Mouse (Mus musculus) kidney, embryonic 15.5 days (tissue): ENCODE results near the gene Csrnp2. TPM values are rescaled to one million over a fixed set of nuclear protein-coding genes. Genes with fewer than 3 reads are reported as not detected.
"Not testable (repeated sequence)": the region's sequence is repeated elsewhere in the genome, so short reads cannot be mapped to it uniquely, and the experiment has no call there.

ENCODE experiments used
- ATAC-seq: fragments of 200-750 bp; cut with Nextera tagmentation; replicated peaks from 2 replicates; pipeline ENCODE4 v1.8.0; 2017; ENCODE audit warnings: moderate TSS enrichment; ENCODE audit not compliant: low FRiP score
- H3K27ac ChIP-seq: fragments of 300-500 bp; sonication (generic); 2 replicates; pipeline ENCODE4 v1.5.1; 2015; ENCODE audit warnings: mild to moderate bottlenecking, inconsistent platforms
- H3K27me3 ChIP-seq: fragments of 300-500 bp; sonication (generic); 2 replicates; pipeline ENCODE4 v1.6.1; 2015; ENCODE audit warnings: inconsistent platforms
- H3K36me3 ChIP-seq: fragments of 300-500 bp; sonication (generic); 2 replicates; pipeline ENCODE4 v1.6.1; 2015; ENCODE audit warnings: inconsistent platforms
- H3K4me1 ChIP-seq: fragments of 300-500 bp; sonication (generic); 2 replicates; pipeline ENCODE4 v1.6.1; 2015; ENCODE audit warnings: inconsistent platforms
- H3K4me2 ChIP-seq: fragments of 300-500 bp; sonication (generic); 2 replicates; pipeline ENCODE4 v1.6.1; 2015; ENCODE audit warnings: moderate library complexity, mild to moderate bottlenecking, inconsistent platforms
- H3K4me3 ChIP-seq: fragments of 300-500 bp; sonication (generic); replicated peaks from 2 replicates; pipeline ENCODE4 v1.5.1; 2015; ENCODE audit warnings: mild to moderate bottlenecking, inconsistent platforms
- H3K9ac ChIP-seq: fragments of 300-500 bp; sonication (generic); 2 replicates; pipeline ENCODE4 v1.6.1; 2015; ENCODE audit warnings: mild to moderate bottlenecking, inconsistent platforms
- H3K9me3 ChIP-seq: fragments of 300-500 bp; sonication (generic); replicated peaks from 2 replicates; pipeline ENCODE4 v1.6.1; 2016; ENCODE audit warnings: inconsistent platforms
- WGBS: fragments of 180-500 bp; shearing (Covaris S2); methylation state at CpG from one replicate; pipeline ENCODE4 v1.1.7; 2015; ENCODE audit warnings: mixed read lengths; 5-methylcytosine and 5-hydroxymethylcytosine counted together
- polyA plus RNA-seq: library from polyadenylated mRNA; unstranded; fragments of >200 nt; fragmentation: Nextera tagmentation; extraction: Ambion mirVana; gene quantifications from 2 replicates; pipeline ENCODE4 v1.2.1, GENCODE M21; 2015

The Csrnp2 gene
- polyA plus RNA-seq, 1 experiment from 2014 or later = 16.9 TPM

- Histone ChIP-seq H3K4me1 (no peaks in the 10 kb centered on the region), H3K4me2 (no peak overlapping the region), H3K4me3 (no peak overlapping the region), H3K9ac (no peak overlapping the region), H3K36me3 (peaks cover 95% of the 10 kb centered on the region), H3K27me3 (no peaks in the 10 kb centered on the region), H3K27ac (no peak overlapping the region), H3K9me3 (no peaks in the 10 kb centered on the region)
- no peak for ATAC-seq
- WGBS = 88% methylated on average over 11 of the region's 11 CpGs
Measured at GRCm38 (mm10) chr15:100510072-100510471, 14.8 kb upstream of the Csrnp2 start.

GRCm38 (mm10) chr15:100508454-100509167 lies 13.3 kb upstream of the Csrnp2 start:
- Histone ChIP-seq H3K4me2 (no peak overlapping the region), H3K27me3 (no peaks in the 10 kb centered on the region), H3K36me3 (peaks cover 97% of the 10 kb centered on the region), H3K4me3 (no peak overlapping the region), H3K27ac (no peak overlapping the region), H3K4me1 (no peaks in the 10 kb centered on the region), H3K9me3 (no peaks in the 10 kb centered on the region), H3K9ac (no peak overlapping the region)
- WGBS = 81% methylated on average over 13 of the region's 13 CpGs
- no peak for ATAC-seq

GRCm38 (mm10) chr15:100499506-100499905 lies 4.2 kb upstream of the Csrnp2 start:
- H3K4me2 ChIP-seq, H3K4me1 ChIP-seq, H3K4me3 ChIP-seq, H3K9ac ChIP-seq, H3K27me3 ChIP-seq, H3K27ac ChIP-seq, H3K9me3 ChIP-seq, ATAC-seq: not testable (repeated sequence)
- peaks cover 22% of the 10 kb centered on the region for H3K36me3 ChIP-seq
- 45% methylated on average over 8 of the region's 8 CpGs for WGBS

DNA sequence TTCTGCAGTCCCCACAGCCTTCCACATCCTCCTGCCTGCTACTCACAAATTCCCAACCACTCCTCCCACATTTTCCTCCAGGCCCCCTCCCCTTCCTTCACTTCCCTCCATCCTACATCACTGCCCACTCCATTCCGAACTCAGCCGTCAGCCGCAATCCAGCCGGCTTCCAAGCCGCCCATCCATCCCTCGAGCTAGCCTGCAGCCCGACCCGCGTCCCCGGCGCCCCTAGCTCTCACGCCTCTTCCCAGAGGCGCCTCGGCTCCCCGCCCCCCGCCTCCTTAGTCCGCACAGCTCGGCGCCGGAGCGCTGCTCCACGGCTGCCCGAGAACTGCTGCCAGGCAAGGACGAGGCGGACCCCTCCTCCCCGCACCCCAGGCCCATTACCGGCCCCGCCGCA lies 641 bp downstream of the Csrnp2 start:
- Histone ChIP-seq H3K4me3 (peak overlapping the region; percentile 63), H3K27me3 (no peaks in the 10 kb centered on the region), H3K9ac (peak overlapping the region; percentile 79), H3K4me2 (peak overlapping the region; percentile 90), H3K9me3 (no peaks in the 10 kb centered on the region), H3K36me3 (peaks cover 2% of the 10 kb centered on the region; the same call in 1 of the 2 replicates), H3K27ac (peak overlapping the region; percentile 94), H3K4me1 (peaks cover 50% of the 10 kb centered on the region)
- under 1% methylated on average over 27 of the region's 29 CpGs for WGBS
- peak; percentile 82 for ATAC-seq

- Histone ChIP-seq H3K4me1 (peaks cover 72% of the 10 kb centered on the region), H3K27me3 (no peaks in the 10 kb centered on the region), H3K36me3 (peaks cover 21% of the 10 kb centered on the region), H3K9me3 (no peaks in the 10 kb centered on the region), H3K4me2 (no peak overlapping the region), H3K9ac (no peak overlapping the region), H3K4me3 (no peak overlapping the region), H3K27ac (no peak overlapping the region)
- WGBS = 67% methylated on average over 9 of the region's 9 CpGs
- ATAC-seq = no peak
Measured at GRCm38 (mm10) chr15:100491966-100492365, 3.3 kb downstream of the Csrnp2 start.

GRCm38 (mm10) chr15:100489263-100489662 lies 6.0 kb downstream of the Csrnp2 start:
- 44% methylated on average over 15 of the region's 15 CpGs for WGBS
- ATAC-seq = peak; percentile 69
- H3K4me3 ChIP-seq = no peak overlapping the region
- no peak overlapping the region for H3K9ac ChIP-seq
- peaks cover 48% of the 10 kb centered on the region for H3K36me3 ChIP-seq
- peaks cover 74% of the 10 kb centered on the region for H3K4me1 ChIP-seq
- H3K27ac ChIP-seq = peak overlapping the region; percentile 76
- no peaks in the 10 kb centered on the region for H3K9me3 ChIP-seq
- no peaks in the 10 kb centered on the region for H3K27me3 ChIP-seq
- H3K4me2 ChIP-seq = peak overlapping the region; percentile 24

DNA sequence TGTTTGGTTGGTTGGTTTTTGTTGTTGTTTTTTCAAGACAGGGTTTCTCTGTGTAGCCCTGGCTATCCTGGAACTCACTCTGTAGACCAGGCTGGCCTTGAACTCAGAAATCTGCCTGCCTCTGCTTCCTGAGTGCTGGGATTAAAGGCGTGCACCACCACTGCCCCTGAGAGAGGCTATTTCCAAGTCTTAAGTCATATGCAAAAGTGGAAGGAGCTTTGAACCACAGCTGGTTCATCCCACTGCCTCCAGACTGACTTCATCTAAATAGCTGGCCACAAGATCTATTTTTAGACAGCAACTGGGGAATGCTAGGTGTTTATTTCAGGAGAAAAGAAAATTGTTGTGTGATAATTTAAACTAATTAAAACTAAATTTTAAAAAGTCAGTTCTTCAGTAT lies 7.0 kb downstream of the Csrnp2 start:
- H3K9ac ChIP-seq, H3K9me3 ChIP-seq, ATAC-seq, H3K4me2 ChIP-seq, H3K27me3 ChIP-seq, H3K4me3 ChIP-seq: not testable (repeated sequence)
- Histone ChIP-seq H3K4me1 (peaks cover 64% of the 10 kb centered on the region), H3K27ac (peak overlapping the region; percentile 76; the same call in 1 of the 2 replicates), H3K36me3 (peaks cover 57% of the 10 kb centered on the region)
- WGBS = 95% methylated on average over 1 of the region's 1 CpGs

GRCm38 (mm10) chr15:100487050-100487449 lies 8.2 kb downstream of the Csrnp2 start:
- H3K36me3 ChIP-seq = peaks cover 69% of the 10 kb centered on the region
- 60% methylated on average over 2 of the region's 2 CpGs for WGBS
- peak overlapping the region; percentile 52; the same call in 1 of the 2 replicates for H3K27ac ChIP-seq
- H3K4me1 ChIP-seq = peaks cover 57% of the 10 kb centered on the region
- no peak overlapping the region for H3K9ac ChIP-seq
- no peak overlapping the region for H3K4me2 ChIP-seq
- no peak for ATAC-seq
- H3K27me3 ChIP-seq = no peaks in the 10 kb centered on the region
- H3K4me3 ChIP-seq = no peak overlapping the region
- H3K9me3 ChIP-seq = no peaks in the 10 kb centered on the region

DNA sequence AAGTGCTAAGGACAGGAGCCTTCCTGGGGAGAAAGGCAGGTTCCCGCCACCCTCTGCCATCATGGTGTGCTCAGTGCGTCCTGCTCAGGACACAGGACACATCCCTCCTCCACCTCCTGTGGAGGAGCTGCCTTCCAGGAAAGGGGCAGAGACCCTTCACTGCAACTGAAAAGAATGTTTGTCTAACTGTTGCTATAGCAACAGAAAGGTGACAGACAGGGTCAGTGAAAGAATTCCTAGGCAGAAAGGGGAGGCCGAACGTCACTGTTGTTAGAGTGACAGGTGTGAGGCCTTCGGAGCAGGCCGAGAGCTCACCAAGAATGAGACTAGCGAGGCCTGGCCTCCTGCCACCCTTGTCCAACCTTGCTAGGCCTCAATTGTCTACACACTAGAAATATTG lies 8.8 kb downstream of the Csrnp2 start:
- ATAC-seq = 0 out of 2 replicates have a peak, but pooled peaks have one; percentile 22
- H3K9ac ChIP-seq = no peak overlapping the region
- no peak overlapping the region for H3K4me2 ChIP-seq
- no peaks in the 10 kb centered on the region for H3K9me3 ChIP-seq
- no peaks in the 10 kb centered on the region for H3K27me3 ChIP-seq
- no peak overlapping the region for H3K4me3 ChIP-seq
- H3K36me3 ChIP-seq = peaks cover 75% of the 10 kb centered on the region
- 26% methylated on average over 7 of the region's 7 CpGs for WGBS
- H3K4me1 ChIP-seq = peaks cover 51% of the 10 kb centered on the region
- H3K27ac ChIP-seq = peak overlapping the region; percentile 52; the same call in 1 of the 2 replicates

- WGBS = 85% methylated on average over 3 of the region's 3 CpGs
- H3K27ac ChIP-seq = no peak overlapping the region
- ATAC-seq = no peak
- peaks cover 44% of the 10 kb centered on the region for H3K4me1 ChIP-seq
- peaks cover 83% of the 10 kb centered on the region for H3K36me3 ChIP-seq
- no peak overlapping the region for H3K4me2 ChIP-seq
- no peak overlapping the region for H3K9ac ChIP-seq
- no peaks in the 10 kb centered on the region for H3K27me3 ChIP-seq
- H3K4me3 ChIP-seq = no peak overlapping the region
- no peaks in the 10 kb centered on the region for H3K9me3 ChIP-seq
Measured at GRCm38 (mm10) chr15:100485576-100485975, 9.7 kb downstream of the Csrnp2 start.

DNA sequence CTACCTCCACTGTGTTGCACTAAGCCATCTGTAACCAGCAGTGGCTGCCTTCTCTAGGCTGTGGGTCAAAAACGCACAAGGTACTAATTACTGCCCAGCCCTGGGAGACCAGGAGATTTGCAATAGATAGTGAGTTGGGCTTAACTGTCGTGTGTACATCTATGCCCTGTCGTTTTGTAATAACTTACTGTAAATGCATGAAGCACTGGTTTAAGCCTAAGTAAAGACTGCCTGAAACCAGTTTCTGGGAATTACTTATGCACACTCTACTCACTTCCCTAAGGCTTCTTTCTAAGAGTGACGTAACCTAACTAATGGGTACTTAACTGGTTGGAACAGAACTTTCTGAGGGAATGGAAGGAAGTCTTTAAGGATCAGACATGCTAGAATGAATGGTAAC lies 16.4 kb downstream of the Csrnp2 start:
- WGBS = 76% methylated on average over 4 of the region's 4 CpGs
- Histone ChIP-seq H3K27ac (peak overlapping the region; percentile 51; the same call in 1 of the 2 replicates), H3K27me3 (no peaks in the 10 kb centered on the region), H3K4me1 (peaks cover 6% of the 10 kb centered on the region; the same call in 1 of the 2 replicates), H3K9ac (no peak overlapping the region), H3K36me3 (peaks cover 98% of the 10 kb centered on the region), H3K4me2 (no peak overlapping the region), H3K9me3 (no peaks in the 10 kb centered on the region), H3K4me3 (no peak overlapping the region)
- no peak for ATAC-seq

GRCm38 (mm10) chr15:100478351-100478750 lies 16.9 kb downstream of the Csrnp2 start:
- no peak for ATAC-seq
- H3K9me3 ChIP-seq = no peaks in the 10 kb centered on the region
- H3K4me1 ChIP-seq = peaks cover 6% of the 10 kb centered on the region; the same call in 1 of the 2 replicates
- no peaks in the 10 kb centered on the region for H3K27me3 ChIP-seq
- H3K27ac ChIP-seq = peak overlapping the region; percentile 51; the same call in 1 of the 2 replicates
- no peak overlapping the region for H3K9ac ChIP-seq
- 82% methylated on average over 10 of the region's 10 CpGs for WGBS
- H3K4me2 ChIP-seq = no peak overlapping the region
- peaks cover 98% of the 10 kb centered on the region for H3K36me3 ChIP-seq
- no peak overlapping the region for H3K4me3 ChIP-seq
